Mouse (Mus musculus) limb, embryonic 11.5 days (tissue): Measurements from ENCODE around the gene Armh3. TPM values are rescaled to one million over a fixed set of nuclear protein-coding genes. Genes with fewer than 3 reads are reported as not detected.

Experiments used
- ATAC-seq: fragments of 200-750 bp; cut with Nextera tagmentation; 2 replicates; pipeline ENCODE4 v1.8.0; 2017; ENCODE audit warnings: low read depth; ENCODE audit not compliant: insufficient number of reproducible peaks, low FRiP score, low TSS enrichment
- DNase-seq: peaks from one replicate; pipeline ENCODE4 v3.0.0-alpha.2; 2015; ENCODE audit warnings: low spot score
- H3K27ac ChIP-seq: fragments of 300-500 bp; sonication (generic); replicated peaks from 2 replicates; pipeline ENCODE4 v1.5.1; 2014; ENCODE audit warnings: low read depth, mild to moderate bottlenecking, low read length
- H3K27me3 ChIP-seq: fragments of 300-500 bp; sonication (generic); 2 replicates; pipeline ENCODE4 v1.6.1; 2014; ENCODE audit warnings: mild to moderate bottlenecking, low read length, mixed read lengths; ENCODE audit not compliant: control insufficient read depth, insufficient read depth
- H3K36me3 ChIP-seq: fragments of 300-500 bp; sonication (generic); 2 replicates; pipeline ENCODE4 v1.6.1; 2014; ENCODE audit warnings: mild to moderate bottlenecking, low read length, moderate library complexity, mixed read lengths; ENCODE audit not compliant: control insufficient read depth, insufficient read depth
- H3K4me1 ChIP-seq: fragments of 300-500 bp; sonication (generic); 2 replicates; pipeline ENCODE4 v1.6.1; 2014; ENCODE audit warnings: low read length, mixed read lengths; ENCODE audit not compliant: control insufficient read depth, insufficient read depth
- H3K4me2 ChIP-seq: fragments of 300-500 bp; sonication (generic); 2 replicates; pipeline ENCODE4 v1.6.1; 2014; ENCODE audit warnings: low read depth, mild to moderate bottlenecking, moderate library complexity; ENCODE audit not compliant: severe bottlenecking
- H3K4me3 ChIP-seq: fragments of 300-500 bp; sonication (generic); 2 replicates; pipeline ENCODE4 v1.5.1; 2014; ENCODE audit warnings: low read depth, low read length
- H3K9ac ChIP-seq: fragments of 300-500 bp; sonication (generic); 2 replicates; pipeline ENCODE4 v1.6.1; 2014; ENCODE audit warnings: mild to moderate bottlenecking, low read length
- H3K9me3 ChIP-seq: fragments of 300-500 bp; sonication (generic); 2 replicates; pipeline ENCODE4 v1.6.1; 2016; ENCODE audit warnings: low read length; ENCODE audit not compliant: control insufficient read depth
- WGBS: fragments of 180-500 bp; shearing (Covaris S2); extraction: QIAGEN DNeasy Blood & Tissue Kit; methylation state at CpG from one replicate; pipeline ENCODE4 v1.1.7; 2014; 5-methylcytosine and 5-hydroxymethylcytosine counted together
- polyA plus RNA-seq: library from polyadenylated mRNA; unstranded; fragments of >200 nt; fragmentation: Nextera tagmentation; extraction: Ambion mirVana; gene quantifications from 2 replicates; pipeline ENCODE4 v1.2.1, GENCODE M21; 2014

The Armh3 gene
- polyA plus RNA-seq, 1 experiment from 2014 or later, result 15.0 TPM

DNA sequence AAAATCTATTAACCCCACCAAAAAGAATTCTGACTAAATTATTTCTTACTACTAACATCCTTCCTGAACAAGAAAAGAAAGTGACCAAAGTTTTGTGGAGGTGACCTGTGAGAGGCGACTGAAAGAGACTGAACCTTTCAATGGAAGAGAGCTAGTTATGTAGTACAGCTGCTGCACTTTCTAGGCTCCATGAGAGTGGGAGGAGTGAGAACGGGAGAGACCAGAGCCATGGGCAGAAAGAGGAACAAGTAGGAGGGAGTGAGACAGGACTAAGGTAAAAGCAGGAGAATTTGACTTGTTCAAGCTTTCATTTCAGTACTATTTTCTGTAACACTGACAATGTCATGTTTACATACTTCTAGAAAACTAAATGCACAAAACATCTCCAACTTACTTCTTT is 222.8 kb downstream of the Armh3 start:
- peaks cover 24% of the 10 kb centered on the region for H3K36me3 ChIP-seq
- no peaks in the 10 kb centered on the region for H3K9me3 ChIP-seq
- WGBS, result 86% methylated on average over 2 of the region's 2 CpGs
- no peaks in the 10 kb centered on the region for H3K4me1 ChIP-seq
- no peak overlapping the region for H3K4me2 ChIP-seq
- no peak for ATAC-seq
- no peak for DNase-seq
- H3K27me3 ChIP-seq, result no peaks in the 10 kb centered on the region
- no peak overlapping the region for H3K9ac ChIP-seq
- H3K27ac ChIP-seq, result no peak overlapping the region
- no peak overlapping the region for H3K4me3 ChIP-seq

GRCm38 (mm10) chr19:45771501-45771900 is 226.8 kb downstream of the Armh3 start:
- H3K27me3 ChIP-seq, result no peaks in the 10 kb centered on the region
- H3K9ac ChIP-seq, result no peak overlapping the region
- no peak overlapping the region for H3K27ac ChIP-seq
- ATAC-seq (no peak), DNase-seq (no peak)
- no peaks in the 10 kb centered on the region for H3K9me3 ChIP-seq
- H3K4me2 ChIP-seq, result no peak overlapping the region
- no peaks in the 10 kb centered on the region for H3K4me1 ChIP-seq
- H3K36me3 ChIP-seq, result peaks cover 38% of the 10 kb centered on the region
- no peak overlapping the region for H3K4me3 ChIP-seq
- 94% methylated on average over 5 of the region's 5 CpGs for WGBS

Other genes with a start within 250 kb of the Armh3 start
- 15.9 and 19.5 TPM in 2 replicates for gene Npm3, start 248.9 kb downstream of the Armh3 start, polyA plus RNA-seq
- 65.5 and 75.1 TPM in 2 replicates for gene Mgea5, start 214.7 kb downstream of the Armh3 start, polyA plus RNA-seq
- 0.28 and 0.67 TPM in 2 replicates for gene Kcnip2, start 182.4 kb downstream of the Armh3 start, polyA plus RNA-seq
- gene Hps6, start 5.0 kb upstream of the Armh3 start, polyA plus RNA-seq, result 2.7 and 3.1 TPM in 2 replicates
- 55.2 and 55.5 TPM in 2 replicates for gene Pprc1, start 46.4 kb upstream of the Armh3 start, polyA plus RNA-seq
- 93.1 and 97.6 TPM in 2 replicates for gene Ldb1, start 46.7 kb upstream of the Armh3 start, polyA plus RNA-seq
- gene Nolc1, start 77.4 kb upstream of the Armh3 start, polyA plus RNA-seq, result 133 and 149 TPM in 2 replicates
- gene Elovl3, start 133.4 kb upstream of the Armh3 start, polyA plus RNA-seq, result 0.23 and 0.30 TPM in 2 replicates
- gene Pitx3, start 149.8 kb upstream of the Armh3 start, polyA plus RNA-seq, result 3.4 and 4.4 TPM in 2 replicates
- gene Gbf1, start 154.0 kb upstream of the Armh3 start, polyA plus RNA-seq, result 35.0 and 37.8 TPM in 2 replicates